Mouse (Mus musculus) ES-Bruce4 (cell line): ENCODE measurements at regions not wholly inside any gene's neighbourhood (a gene's known extent, or its start where the extent isn't known, plus 50 kb on each side); places are given as distances from the start of the nearest gene placed in this dataset.

Source experiments
- CTCF ChIP-seq: IDR thresholded peaks from one replicate; pipeline ENCODE4 v1.8.1; 2011; ENCODE audit warnings: low read depth, low read length
- POLR2A ChIP-seq: IDR thresholded peaks from one replicate; pipeline ENCODE4 v1.8.1; 2011; ENCODE audit warnings: low read length; ENCODE audit not compliant: insufficient read depth

DNA sequence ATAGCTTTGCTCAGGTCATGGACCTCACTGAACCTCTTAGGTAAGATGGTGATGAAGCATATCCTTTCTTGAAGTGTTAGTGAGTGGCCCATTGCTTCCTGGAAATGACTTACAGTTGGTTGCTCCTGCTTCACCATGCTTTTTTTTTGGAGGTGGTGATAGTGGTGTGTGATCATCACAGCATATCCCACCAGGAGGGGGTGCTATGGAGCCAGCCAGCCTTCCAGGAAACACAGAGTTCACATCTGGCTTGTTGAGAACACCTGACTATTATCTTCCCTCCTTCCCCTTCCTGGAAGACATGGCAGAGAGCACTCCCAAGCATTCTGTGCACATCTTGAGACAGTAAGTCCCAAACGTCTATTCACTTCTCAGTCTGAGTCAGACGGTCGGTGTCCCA lies 586.6 kb upstream of the Sall1 start:
- TF ChIP-seq CTCF: peak; percentile 47
- TF ChIP-seq POLR2A: no peak
